Mouse (Mus musculus) cerebellum, adult (tissue): ENCODE results near the gene Prss50.

ENCODE experiments used
- ATAC-seq: cut with Nextera tagmentation; 2 replicates; pipeline ENCODE4 v1.9.2; 2017; ENCODE audit warnings: mild to moderate bottlenecking, moderate library complexity, mixed read lengths; ENCODE audit not compliant: insufficient number of reproducible peaks, low FRiP score, low TSS enrichment

The Prss50 gene

DNA sequence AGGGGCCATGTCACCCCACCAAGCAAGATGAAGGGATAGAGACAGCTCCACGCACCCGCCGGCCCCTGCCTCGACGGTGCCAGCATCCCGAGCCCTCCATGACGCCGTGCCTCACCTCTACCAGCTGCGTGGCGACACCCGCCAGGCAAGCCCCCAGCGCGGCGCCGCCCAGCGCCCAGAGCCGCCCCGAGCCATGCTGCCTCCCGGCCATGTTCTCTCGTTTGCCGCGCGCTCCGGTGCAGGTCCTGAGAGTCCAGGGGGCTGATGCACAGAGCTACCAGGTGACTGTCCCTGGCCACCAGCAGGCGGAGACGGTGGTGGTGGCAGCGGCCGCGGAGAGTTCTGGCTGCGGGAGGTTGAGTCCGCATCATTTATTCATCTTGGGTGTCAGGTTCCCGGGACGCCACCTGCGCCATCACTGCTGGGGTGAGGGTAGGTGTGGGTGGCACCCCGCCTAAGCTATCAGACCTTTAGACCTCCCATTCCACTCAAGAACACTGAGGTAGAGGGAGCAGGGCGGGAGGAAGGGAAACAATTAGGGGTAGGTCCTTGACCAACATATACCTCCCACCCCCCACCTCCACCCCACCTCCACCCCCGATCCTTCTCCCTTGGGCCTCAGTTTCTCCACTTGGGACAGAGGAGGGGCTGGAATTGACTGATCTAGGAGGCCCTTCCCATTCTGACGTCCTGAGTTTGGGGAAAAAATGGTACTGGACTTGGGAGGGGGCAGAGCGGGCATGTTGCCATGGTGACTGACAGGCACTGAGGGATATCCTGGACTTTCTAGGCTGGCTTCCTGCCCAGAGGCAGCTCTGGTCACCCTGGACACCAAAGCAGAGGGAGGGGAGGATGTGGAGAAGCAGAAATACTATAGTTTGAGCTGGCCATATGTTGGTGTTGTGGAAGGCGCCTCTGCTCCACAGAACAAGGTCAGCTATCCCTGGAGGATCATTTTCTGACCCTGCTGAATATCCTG lies 16.2 kb downstream of the Prss50 start:
- no peak for ATAC-seq

DNA sequence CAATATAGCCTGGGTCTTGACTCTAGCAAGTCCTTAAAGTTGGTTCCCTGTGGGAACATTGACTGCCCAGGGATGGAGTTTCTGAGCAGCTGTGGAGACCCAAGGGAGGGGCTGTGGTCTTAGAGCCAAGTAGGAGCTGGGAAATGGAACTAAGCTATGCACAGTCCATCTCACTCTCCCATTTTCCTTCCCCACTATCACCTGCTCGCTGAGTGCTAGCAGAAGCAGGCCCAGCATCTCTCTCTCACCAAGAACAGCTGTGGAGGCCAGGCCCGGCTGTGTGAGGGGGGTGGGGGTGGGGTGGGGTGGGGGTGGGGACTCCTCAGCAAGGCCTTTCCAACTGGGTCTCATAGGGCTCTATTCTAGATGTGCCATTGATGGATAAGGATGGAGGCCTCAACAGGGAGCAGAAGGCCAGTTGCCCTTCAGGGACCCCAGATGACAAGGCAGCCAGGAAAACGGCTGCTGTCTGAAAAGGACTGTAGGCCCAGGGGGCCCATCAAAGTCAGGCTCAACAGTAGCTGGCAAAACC lies 17.0 kb downstream of the Prss50 start:
- no peak for ATAC-seq

DNA sequence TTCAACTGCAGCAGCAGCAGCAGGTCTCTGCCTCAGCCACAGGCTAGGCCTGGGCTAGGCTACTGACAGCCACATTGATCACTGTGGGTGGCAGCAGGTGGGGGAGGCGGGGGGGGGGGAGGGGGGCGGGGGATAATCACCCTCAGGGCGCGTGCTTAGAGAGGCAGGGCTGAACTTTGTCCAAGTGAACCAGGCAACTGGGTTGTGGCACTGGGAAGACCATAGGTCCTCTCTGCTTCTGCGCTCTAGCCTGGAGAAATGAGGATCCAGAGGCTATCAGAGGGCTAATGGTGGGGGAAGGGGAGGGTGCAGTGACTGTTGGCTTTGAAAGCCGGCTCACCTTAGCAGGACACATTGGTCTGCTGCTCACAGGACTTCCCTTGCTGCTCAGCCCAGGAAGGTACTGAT lies 17.5 kb downstream of the Prss50 start:
- ATAC-seq, result no peak

DNA sequence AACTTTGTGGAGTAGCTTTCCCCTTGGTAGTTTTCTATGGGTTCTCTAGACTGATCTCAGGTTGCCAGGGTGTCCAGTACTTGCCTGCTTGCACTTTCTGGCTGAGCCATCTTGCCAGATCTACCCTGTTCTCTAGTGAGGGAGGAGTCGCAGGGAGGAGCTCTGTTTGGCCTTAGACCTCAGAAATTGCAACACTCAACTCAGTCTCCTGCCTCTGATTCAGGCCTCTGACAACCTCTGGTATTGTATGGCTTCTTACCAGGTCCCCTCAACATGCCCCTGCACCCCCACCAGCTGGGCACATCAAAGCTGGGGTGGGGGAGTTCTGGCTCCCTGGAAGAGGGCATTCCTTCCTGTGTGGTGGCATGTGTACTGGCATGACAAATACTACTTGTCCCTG lies 19.6 kb downstream of the Prss50 start:
- no peak for ATAC-seq

DNA sequence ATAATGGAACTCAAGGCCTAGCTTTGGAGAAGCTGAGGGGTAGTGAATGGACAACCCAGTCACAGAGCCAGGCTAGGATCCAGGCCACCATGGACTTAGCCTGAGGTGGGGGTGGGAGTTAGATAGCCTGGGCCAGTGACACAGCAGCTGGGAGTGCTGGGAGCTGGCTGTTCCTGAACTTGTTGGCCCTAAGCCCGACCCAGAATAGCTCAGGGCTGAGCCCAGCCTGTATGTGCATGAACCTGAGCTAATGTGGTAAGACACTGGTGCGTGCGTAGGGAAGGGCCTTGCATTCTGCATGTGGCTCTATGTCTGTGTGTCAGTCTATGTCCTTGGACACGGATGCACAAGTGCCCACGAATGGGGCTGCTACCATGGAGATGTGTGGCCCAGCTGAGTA lies 20.1 kb downstream of the Prss50 start:
- ATAC-seq, result no peak

DNA sequence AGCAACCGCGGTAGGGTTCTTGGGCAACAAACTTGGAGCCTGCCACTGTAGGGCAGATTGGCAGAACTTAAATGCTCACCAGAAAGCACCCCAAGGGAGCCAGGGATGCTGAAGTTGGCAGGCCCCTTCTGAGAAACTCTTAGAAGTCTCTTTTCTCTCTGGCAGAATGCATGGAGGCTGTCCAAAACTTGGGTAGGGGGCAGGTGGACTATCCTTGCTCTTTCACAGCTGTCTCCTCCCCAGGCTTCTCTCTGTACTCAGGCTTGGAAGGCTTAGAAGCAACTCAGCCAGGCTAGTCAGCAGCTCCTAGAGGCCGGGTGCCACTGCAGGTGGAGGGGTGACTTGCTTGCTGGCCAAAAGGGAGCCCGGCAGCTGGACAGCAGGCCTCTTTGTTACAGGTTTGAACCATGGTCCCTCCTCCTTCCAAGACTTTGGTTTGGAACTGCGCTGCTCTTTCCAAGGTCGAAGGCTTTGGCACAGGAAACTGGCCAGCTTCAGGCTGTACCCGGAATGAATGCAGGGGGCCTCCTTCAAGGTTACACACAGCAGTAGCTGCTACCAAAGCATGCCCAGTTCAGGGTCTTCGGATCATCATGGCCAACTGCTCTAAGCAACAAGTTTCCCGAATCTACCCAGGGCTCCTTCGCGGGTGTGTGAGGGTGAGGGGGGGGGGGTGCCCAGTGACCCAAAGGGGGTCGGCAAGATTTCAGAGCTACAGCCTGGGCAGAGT lies 21.6 kb downstream of the Prss50 start, which contains the start of gene Als2cl:
TSS of gene Als2cl (plus strand) at position 680 of the 730 bp plus-strand sequence.
- no peak for ATAC-seq

DNA sequence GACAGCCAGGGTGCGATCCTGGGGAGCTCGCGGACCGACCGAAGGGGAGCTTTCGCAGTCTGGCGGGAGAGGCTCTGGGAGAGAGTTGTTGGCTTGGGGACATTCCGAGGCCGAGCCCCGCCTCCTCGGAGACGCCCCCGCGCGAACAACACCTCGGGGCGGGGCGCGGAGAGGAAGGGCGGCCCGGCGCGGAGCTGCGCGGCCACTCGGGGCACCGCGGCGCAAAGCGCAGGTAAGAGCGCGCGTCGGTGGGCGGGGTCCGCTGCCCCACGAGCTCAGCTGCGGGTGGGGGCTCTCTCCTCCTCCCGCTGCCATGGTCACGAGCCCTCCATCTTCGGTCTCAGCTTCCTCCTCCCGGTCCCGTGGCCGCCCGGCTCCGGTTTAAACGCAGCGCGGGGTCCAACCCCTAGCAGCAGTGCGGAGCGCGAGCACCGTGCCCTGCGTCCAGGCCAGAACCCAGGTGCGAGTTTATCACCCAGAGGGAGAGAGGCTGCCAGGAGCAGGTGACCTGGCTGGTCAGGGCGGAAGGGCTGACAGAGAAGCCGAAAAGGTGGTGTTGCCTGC lies 22.3 kb downstream of the Prss50 start, which contains the start of gene Tmie:
TSS of gene Tmie (minus strand) at position 116 of the 564 bp plus-strand sequence.
- ATAC-seq, result no peak

DNA sequence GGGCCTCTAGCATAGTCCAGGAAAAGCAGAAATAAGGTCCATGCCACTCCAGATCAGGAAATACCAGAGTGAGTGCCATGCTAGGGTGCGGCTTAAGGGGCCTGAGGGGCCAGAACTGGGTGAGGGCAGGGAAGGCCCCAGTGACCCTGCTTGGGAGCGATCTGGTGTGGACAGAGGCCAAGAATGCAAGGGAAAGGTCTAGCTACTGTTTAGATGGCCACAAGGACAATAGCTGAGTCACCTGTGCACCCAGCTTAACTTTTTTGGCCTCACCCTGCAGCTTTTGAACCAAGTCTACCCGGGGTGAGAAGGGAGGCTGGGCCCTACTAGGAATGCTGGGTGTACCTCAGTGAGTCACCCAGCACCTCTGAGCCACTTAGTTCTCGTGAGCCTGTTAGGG lies 23.0 kb downstream of the Prss50 start:
- ATAC-seq, result no peak

DNA sequence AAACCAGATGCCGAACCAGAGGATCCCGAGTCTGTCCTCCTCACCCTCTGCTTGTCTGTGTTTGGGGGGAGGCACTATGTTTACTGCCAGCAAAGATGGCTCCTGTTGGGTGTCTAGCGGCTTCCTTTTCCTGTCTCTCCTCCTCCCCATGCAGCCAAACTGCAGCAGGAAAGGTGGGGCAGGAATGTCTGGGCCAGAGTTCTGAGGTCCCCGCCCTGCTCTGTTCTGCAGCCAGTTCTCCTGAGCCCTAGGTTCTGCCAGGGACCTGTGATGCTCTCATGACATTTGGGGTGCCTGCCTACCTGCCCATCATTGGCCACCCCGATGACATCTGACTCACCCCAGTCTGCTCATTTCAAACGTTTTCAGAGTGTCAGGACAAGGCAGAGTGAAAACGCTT lies 24.2 kb downstream of the Prss50 start:
- ATAC-seq, result no peak

DNA sequence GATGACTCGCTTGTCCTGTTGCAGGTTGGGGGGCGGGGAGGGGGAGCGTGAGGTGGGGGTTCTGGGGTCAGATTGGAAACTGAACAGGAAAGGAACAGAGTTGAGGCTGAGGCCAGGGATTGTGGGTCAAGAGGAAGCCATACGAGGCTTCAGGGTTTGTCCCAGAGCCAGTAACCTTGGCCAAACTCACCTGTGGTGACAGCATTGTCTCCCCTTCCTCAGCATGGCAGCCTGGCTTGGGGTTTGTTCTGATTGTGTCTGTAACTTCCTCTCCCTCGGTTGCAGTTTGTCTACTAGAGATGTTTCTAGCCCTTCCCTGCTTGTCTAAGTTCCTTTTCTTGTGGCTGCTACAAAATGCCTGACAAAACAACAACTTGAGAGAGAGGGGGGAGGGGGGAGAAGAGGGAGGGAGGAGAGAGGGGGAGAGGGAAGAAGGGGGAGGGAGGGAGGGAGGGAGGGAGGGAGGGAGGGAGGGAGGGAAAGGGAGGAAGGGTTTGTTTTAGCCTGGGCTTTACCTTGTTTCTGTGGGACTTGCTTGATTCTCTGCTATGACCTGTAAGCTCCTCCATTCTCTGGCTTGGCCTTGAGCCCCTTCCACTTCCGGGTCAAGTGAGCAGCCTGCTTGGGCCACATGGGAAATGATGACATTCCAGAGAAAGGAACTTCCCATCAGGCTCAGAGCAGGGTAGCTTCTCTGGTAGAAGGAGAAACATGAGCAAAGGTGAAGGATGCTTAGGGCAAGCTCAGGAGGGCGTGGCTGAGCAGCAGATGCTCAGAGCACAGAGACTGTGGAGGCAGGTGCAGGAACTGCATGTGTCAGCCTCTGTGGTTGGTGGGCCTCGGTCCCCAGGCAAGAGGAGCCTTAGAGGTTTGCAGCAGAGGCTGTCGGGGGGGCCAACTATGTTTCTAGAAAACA lies 29.9 kb downstream of the Prss50 start:
- no peak for ATAC-seq

DNA sequence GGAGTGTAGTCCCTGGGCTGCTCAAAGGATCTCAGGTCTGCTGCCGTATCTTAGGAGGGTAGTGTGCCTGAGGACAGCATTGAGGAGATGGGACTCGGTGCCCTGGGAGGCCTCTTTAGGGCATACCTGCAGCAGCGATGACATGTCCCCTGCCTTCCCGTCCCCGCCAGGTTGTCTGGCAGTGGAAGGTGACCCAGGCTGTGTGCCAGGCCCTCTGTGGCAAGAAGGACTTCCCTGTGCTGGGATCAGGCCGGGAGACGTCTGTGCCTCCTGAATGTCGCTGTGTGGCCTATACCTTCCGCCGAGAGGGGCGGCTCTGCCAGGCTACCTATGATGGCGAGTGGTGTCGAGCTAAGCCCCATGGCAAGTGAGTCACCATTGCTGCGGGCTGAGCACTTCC lies 31.2 kb downstream of the Prss50 start:
- ATAC-seq, result no peak

DNA sequence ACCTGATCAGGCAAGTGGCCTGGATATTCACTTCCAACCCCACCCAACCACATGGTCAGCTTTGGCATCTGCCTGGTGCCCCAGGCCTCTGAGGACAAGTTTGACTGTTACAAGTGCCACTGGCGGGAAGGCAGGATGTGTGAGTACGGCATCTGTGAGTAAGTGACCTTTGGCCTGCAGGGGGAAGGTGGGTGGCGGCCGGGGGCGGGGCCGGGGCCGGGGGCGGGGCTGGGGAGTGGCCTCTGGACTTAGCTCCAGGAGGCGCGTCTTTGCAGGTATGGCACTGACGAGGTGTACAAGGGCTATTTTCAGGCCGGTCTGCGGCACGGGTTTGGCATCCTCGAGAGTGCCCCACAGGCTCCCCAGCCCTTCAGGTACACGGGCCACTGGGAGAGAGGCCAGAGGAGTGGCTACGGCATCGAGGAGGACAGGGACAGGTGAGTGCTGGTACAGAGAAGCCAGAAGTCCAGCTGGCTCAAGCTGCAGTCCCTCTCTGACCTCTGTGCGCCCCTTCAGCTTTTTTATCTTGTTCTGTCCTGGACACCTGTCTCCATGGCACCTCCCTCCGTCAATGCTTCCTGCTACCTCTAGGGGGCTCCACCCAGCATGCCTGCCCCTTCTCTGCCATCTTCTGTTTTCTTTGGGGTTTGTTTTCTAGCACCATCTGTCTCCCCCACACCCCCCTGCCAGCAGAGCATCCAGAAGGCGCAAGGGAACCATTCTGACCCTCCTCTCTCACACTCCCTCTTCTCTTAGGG lies 32.4 kb downstream of the Prss50 start:
- ATAC-seq, result no peak

DNA sequence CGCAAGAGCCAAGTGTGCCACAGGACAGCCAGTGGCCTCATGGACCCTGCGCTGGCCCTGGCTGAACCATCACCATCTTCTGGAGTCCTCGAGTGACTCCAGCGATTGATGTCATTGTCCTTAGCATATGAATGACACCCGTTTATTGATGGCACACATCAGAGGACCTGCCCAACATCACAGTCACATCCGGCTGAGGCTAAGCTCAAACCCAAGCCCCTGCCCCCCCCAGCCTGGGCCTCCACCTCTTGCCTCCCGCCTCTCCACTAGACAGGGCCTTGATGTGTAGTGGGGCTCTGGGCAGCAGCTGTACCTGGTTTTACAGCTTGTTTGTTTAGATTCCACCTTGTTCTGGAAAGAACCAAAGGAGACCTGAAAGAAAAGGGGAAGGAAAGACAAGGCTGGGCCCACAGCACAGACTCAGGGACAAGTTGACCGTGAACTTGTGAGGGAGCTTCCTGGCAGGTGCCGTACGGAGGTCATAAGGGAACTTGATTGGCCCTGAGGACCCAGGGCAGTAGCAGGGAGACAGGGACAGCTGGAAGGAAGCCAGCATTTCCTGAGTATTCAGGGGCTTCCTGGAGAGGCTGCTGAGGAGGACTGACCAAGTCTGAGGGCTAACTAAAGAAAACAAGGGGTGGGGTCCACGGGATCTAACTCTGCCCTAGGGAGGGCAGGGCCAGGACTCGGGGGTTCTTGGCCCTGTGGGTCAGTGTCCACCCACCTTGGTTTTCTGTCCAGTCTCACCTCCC lies 33.5 kb downstream of the Prss50 start:
- ATAC-seq, result no peak

DNA sequence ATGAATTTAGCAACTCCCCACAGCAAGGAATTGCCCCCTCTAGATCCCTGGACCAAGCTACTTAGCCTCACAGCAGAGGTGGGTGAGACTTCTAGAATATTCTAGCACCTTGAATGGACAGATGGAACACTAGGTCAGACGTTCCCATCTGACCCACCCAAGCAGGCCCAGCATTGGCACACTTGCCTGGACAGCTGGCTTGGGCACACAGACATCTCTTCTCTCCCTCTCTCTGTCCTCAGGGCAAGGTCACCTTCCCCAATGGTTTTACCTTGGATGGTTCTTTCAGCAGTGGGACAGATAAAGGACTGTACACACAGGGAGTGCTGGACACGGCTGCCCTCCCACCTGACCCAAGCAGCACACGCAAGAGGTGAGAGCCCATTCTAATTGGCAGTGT lies 34.8 kb downstream of the Prss50 start:
- no peak for ATAC-seq

DNA sequence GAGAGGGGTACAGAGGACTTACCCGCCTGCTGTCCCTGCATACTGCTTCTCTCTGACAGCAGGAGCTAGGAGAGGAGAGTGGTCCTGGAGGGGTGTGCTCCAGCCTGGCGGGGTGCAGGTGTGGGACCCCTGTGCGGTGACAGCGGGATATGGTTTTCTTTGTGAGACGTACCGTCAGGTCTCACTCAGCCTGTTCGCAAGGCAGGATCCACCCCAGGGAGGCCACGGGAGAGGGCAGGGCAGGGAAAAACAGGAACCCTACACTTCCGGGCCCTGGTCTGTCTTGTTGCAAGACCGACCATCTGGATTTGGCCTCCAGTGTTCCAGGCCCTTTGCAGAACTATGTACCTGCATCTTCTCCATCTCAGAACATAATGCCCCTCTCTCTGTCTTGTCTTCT lies 35.7 kb downstream of the Prss50 start:
- ATAC-seq, result no peak

DNA sequence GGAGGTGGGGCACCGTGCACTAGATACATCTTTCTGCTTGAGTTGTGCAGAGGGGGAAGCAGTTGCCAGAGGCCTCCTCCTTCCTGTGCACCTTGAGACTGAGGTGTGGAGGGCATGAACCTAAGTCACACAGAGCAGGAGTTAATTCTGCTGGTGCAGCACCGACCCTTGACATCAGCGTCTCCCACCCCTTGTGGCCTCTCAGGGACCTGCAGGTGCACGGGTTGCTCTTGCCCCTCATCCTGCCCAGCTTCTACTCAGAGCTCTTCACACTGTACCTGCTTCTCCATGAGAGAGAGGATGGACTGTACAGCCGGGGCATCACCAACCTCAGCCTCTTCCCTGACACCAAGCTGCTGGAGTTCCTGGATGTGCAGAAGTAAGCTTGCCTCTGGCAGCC lies 37.7 kb downstream of the Prss50 start:
- ATAC-seq, result no peak

DNA sequence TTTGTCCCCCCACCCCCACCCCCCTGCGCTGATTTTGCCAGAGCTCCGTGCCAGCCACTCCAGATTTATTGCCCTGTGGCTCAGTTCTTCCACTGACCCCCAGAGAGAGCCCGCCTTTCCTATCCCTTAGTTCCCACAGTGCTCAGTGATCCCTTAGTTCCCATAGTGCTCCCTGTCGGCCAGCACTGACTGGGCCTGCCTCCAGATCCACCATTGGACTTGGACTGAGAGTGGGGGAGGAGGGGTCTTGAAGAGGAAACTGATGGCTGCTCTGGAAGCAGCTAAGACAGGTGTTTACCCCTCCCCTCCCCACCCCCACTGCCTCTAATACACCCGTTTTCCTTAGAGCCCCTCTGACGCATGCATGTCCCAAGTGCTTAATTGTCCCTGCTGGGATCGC lies 38.2 kb downstream of the Prss50 start:
- no peak for ATAC-seq

DNA sequence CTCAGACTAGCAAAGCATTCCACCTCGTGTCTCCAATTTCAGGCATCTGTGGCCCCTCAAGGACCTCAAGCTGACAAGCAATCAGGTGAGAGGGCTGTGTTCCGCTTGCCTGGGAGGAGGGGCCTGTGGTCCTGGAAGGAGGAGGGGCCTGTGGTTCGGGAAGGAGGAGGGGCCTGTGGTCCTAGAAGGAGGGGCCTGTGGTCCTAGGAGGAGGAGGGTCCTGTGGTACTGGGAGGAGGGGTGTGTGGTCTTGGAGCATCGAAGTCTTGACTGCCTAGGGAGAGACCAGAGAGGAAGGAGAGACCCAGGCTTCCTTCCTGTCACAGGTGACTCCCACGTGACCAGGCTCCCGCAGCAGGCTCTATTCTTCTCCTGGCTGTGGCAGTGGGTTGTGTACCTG lies 38.8 kb downstream of the Prss50 start:
- ATAC-seq, result no peak
